Mouse (Mus musculus) bone marrow macrophage, adult 2 months (primary cell): Measurements from ENCODE around the gene Pigw.

Experiments used
- CTCF ChIP-seq: IDR thresholded peaks from 2 replicates; pipeline ENCODE4 v1.5.1; 2012; ENCODE audit warnings: low read depth, mild to moderate bottlenecking, low read length, moderate library complexity
- POLR2A ChIP-seq: IDR thresholded peaks from 2 replicates; pipeline ENCODE4 v1.6.1; 2012; ENCODE audit warnings: mild to moderate bottlenecking, low read depth, low read length, borderline replicate concordance

DNA sequence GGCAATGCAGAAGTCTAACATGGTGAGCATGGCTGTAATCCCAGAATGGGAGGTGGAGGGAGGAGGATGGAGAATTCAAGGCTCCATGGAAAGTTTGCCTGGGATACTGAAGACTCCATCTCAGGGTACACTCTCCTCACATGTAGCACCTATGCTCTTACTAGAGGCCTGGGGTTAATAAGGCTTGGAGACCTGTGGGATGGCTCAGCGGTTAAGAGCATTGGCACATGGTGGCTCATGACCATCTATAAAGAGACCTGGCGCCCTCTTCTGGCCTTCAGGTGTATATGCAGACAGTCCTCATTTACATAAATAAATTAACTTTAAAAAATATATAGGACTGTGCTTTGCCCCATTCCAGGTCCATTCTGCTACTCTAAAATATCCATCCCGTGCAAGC is 39.2 kb upstream of the Pigw start:
- no peak for TF ChIP-seq POLR2A
- TF ChIP-seq CTCF = peak; percentile 21; the same call in 1 of the 2 replicates
